Comparison of ENCODE assay signal across 9 mouse cellular contexts in the genomic region with DNA sequence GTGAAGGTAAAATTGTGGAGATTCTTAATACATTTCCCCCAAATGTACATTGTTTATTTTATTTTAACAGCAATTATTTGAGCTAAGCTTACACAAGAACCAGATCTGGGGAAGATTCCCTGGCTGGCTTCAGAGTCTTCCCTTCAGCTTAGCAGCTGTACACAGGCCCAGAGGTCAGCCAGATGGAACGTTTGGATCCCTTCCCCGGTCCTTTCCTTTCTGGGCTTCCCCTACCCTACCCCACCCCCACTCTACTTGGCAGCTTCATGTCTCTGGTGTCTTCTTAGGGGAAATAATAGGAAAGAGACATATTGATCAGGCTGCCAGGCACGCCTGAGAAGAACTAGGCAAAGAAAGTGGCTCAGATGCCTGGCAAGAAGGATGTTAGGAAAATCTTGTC.
DNase-seq lines count a peak whose midpoint lies in the region; ATAC-seq and TF ChIP-seq lines count a peak whose summit lies in the region.
"Had no signal": no experiment of that assay in that cellular context is flagged by ENCODE, and none has a peak within 500 bp of the region (broad histone marks: within the 10 kb centered on the region; RNA-seq: fewer than 3 reads in every experiment).

No protein-coding gene starts in this region.

- WGBS in limb, embryonic 14.5 days: 51% methylated on average over 3 of the region's 3 CpGs
- 63% methylated on average over 3 of the region's 3 CpGs for WGBS in limb, embryonic 10.5 days
- 70% methylated on average over 3 of the region's 3 CpGs for WGBS in forebrain, embryonic 11.5 days

- H3K4me3 ChIP-seq in limb, embryonic 14.5 days (replicated peaks; ENCODE audit: low read length): no peak overlapping the region
- H3K4me3 ChIP-seq in limb, embryonic 10.5 days: no peak overlapping the region
- no peak overlapping the region for H3K4me3 ChIP-seq in forebrain, embryonic 11.5 days (ENCODE audit: low read depth, low read length)
- H3K4me3 ChIP-seq: liver, embryonic 13.5 days had no signal

- intact Hi-C loops in heart, postnatal 14 days (cut with DNase I): no loop called here

- no peaks in the 10 kb centered on the region for H3K27me3 ChIP-seq in limb, embryonic 14.5 days (ENCODE audit: control insufficient read depth, insufficient read depth, low read length)
- no peaks in the 10 kb centered on the region for H3K27me3 ChIP-seq in limb, embryonic 10.5 days (ENCODE audit: low read depth, poor library complexity, severe bottlenecking)
- no peaks in the 10 kb centered on the region for H3K27me3 ChIP-seq in forebrain, embryonic 11.5 days (ENCODE audit: control insufficient read depth, insufficient read depth, low read length)
- H3K27me3 ChIP-seq: liver, embryonic 13.5 days had no signal

- no peaks in the 10 kb centered on the region for H3K4me1 ChIP-seq in limb, embryonic 14.5 days (ENCODE audit: control insufficient read depth, insufficient read depth, low read length)
- H3K4me1 ChIP-seq in limb, embryonic 10.5 days: no peaks in the 10 kb centered on the region
- no peaks in the 10 kb centered on the region for H3K4me1 ChIP-seq in forebrain, embryonic 11.5 days (replicated peaks; ENCODE audit: control insufficient read depth, insufficient read depth, low read length)
- H3K4me1 ChIP-seq: liver, embryonic 13.5 days had no signal

- no peak overlapping the region for H3K4me2 ChIP-seq in limb, embryonic 14.5 days (replicated peaks; ENCODE audit: low read depth, low read length, severe bottlenecking)
- H3K4me2 ChIP-seq in forebrain, embryonic 11.5 days (ENCODE audit: low read depth, low read length, severe bottlenecking): no peak overlapping the region
- H3K4me2 ChIP-seq: liver, embryonic 13.5 days had no signal

- H3K27ac ChIP-seq in limb, embryonic 14.5 days (replicated peaks; ENCODE audit: low read depth, low read length): no peak overlapping the region
- H3K27ac ChIP-seq in limb, embryonic 10.5 days: no peak overlapping the region
- no peak overlapping the region for H3K27ac ChIP-seq in forebrain, embryonic 11.5 days (ENCODE audit: low read depth, low read length)
- H3K27ac ChIP-seq: liver, embryonic 13.5 days had no signal

- ATAC-seq in limb, embryonic 14.5 days (ENCODE audit: low FRiP score, low read depth): no peak
- no peak for ATAC-seq in forebrain, embryonic 11.5 days (replicated peaks; ENCODE audit: low FRiP score)
- no peak for ATAC-seq in frontal cortex, adult (ENCODE audit: low TSS enrichment)

- H3K9ac ChIP-seq in limb, embryonic 14.5 days (ENCODE audit: low read depth, low read length, severe bottlenecking): no peak overlapping the region
- no peak overlapping the region for H3K9ac ChIP-seq in forebrain, embryonic 11.5 days (ENCODE audit: low read length)
- H3K9ac ChIP-seq: liver, embryonic 13.5 days had no signal

- DNase-seq in adrenal gland, postnatal 10 days: peak; percentile 45
- no peak for DNase-seq in adrenal gland, adult 8-10 months
- DNase-seq in limb, embryonic 14.5 days (ENCODE audit: low spot score): peak; percentile 44
- DNase-seq in limb, embryonic 10.5 days (ENCODE audit: low spot score): no peak
- DNase-seq in heart, postnatal 14 days: peak; percentile 62 to 66
- DNase-seq in ovary, postnatal 14 days (ENCODE audit: low spot score): peak; percentile 25
- DNase-seq in forebrain, embryonic 11.5 days (ENCODE audit: low spot score): no peak
- DNase-seq: liver, embryonic 13.5 days had no signal

- TF ChIP-seq POLR2A in limb, embryonic 14.5 days (IDR thresholded peaks at IDR 0.05; ENCODE audit: borderline replicate concordance, extremely low read depth, insufficient read depth, insufficient read length): no peak

- H3K9me3 ChIP-seq in limb, embryonic 14.5 days (ENCODE audit: control insufficient read depth, low read length): no peaks in the 10 kb centered on the region
- no peaks in the 10 kb centered on the region for H3K9me3 ChIP-seq in limb, embryonic 10.5 days (replicated peaks)
- H3K9me3 ChIP-seq in forebrain, embryonic 11.5 days (ENCODE audit: control insufficient read depth, low read length): no peaks in the 10 kb centered on the region
- H3K9me3 ChIP-seq: liver, embryonic 13.5 days had no signal

- no peaks in the 10 kb centered on the region for H3K36me3 ChIP-seq in limb, embryonic 14.5 days (ENCODE audit: control insufficient read depth, insufficient read depth, low read length)
- H3K36me3 ChIP-seq in limb, embryonic 10.5 days: no peaks in the 10 kb centered on the region
- no peaks in the 10 kb centered on the region for H3K36me3 ChIP-seq in forebrain, embryonic 11.5 days (ENCODE audit: control insufficient read depth, insufficient read depth, low read length)
- H3K36me3 ChIP-seq: liver, embryonic 13.5 days had no signal

Comparison
In these comparisons a context has a peak if more than half of its experiments do, and no peak if none do; other contexts are left out.
1. DNase-seq: peak in adrenal gland, postnatal 10 days (single experiment), limb, embryonic 14.5 days (single experiment), heart, postnatal 14 days (2 of 2) and ovary, postnatal 14 days (single experiment); none in adrenal gland, adult 8-10 months (single experiment), limb, embryonic 10.5 days (single experiment) and forebrain, embryonic 11.5 days (single experiment).